Mouse (Mus musculus) limb, embryonic 13.5 days (tissue): ENCODE data around the gene Pgc. TPM values are rescaled to one million over a fixed set of nuclear protein-coding genes. Genes with fewer than 3 reads are reported as not detected.

Experiments used
- ATAC-seq: fragments of 200-750 bp; cut with Nextera tagmentation; 2 replicates; pipeline ENCODE4 v1.8.0; 2017; ENCODE audit warnings: low read depth, moderate number of reproducible peaks, moderate TSS enrichment; ENCODE audit not compliant: low FRiP score
- H3K27ac ChIP-seq: fragments of 300-500 bp; sonication (generic); 2 replicates; pipeline ENCODE4 v1.5.1; 2015; ENCODE audit warnings: inconsistent platforms, mild to moderate bottlenecking, moderate library complexity
- H3K27me3 ChIP-seq: fragments of 300-500 bp; sonication (generic); 2 replicates; pipeline ENCODE4 v1.6.1; 2015; ENCODE audit warnings: mild to moderate bottlenecking, inconsistent platforms
- H3K36me3 ChIP-seq: fragments of 300-500 bp; sonication (generic); 2 replicates; pipeline ENCODE4 v1.6.1; 2015; ENCODE audit warnings: inconsistent platforms, mild to moderate bottlenecking, moderate library complexity
- H3K4me1 ChIP-seq: fragments of 300-500 bp; sonication (generic); 2 replicates; pipeline ENCODE4 v1.6.1; 2015; ENCODE audit warnings: inconsistent platforms
- H3K4me2 ChIP-seq: fragments of 300-500 bp; sonication (generic); replicated peaks from 2 replicates; pipeline ENCODE4 v1.6.1; 2015; ENCODE audit warnings: inconsistent platforms, mild to moderate bottlenecking, moderate library complexity
- H3K4me3 ChIP-seq: fragments of 300-500 bp; sonication (generic); 2 replicates; pipeline ENCODE4 v1.5.1; 2015; ENCODE audit warnings: moderate library complexity, mild to moderate bottlenecking, inconsistent platforms
- H3K9ac ChIP-seq: fragments of 300-500 bp; sonication (generic); 2 replicates; pipeline ENCODE4 v1.6.1; 2015; ENCODE audit warnings: mild to moderate bottlenecking, inconsistent platforms
- H3K9me3 ChIP-seq: fragments of 300-500 bp; sonication (generic); 2 replicates; pipeline ENCODE4 v1.6.1; 2016; ENCODE audit warnings: inconsistent platforms
- WGBS: fragments of 180-500 bp; shearing (Covaris S2); methylation state at CpG from one replicate; pipeline ENCODE4 v1.1.7; 2015; 5-methylcytosine and 5-hydroxymethylcytosine counted together
- polyA plus RNA-seq: library from polyadenylated mRNA; unstranded; fragments of >200 nt; fragmentation: Nextera tagmentation; extraction: Ambion mirVana; gene quantifications from 2 replicates; pipeline ENCODE4 v1.2.1, GENCODE M21; 2015

Pgc gene
- polyA plus RNA-seq, 1 experiment from 2014 or later, result 0.43 TPM

GRCm38 (mm10) chr17:47769389-47770299 is 43.0 kb downstream of the Pgc start:
- Histone ChIP-seq H3K4me2 (no peak overlapping the region), H3K4me1 (peaks cover 25% of the 10 kb centered on the region), H3K9me3 (peaks cover 12% of the 10 kb centered on the region), H3K27me3 (peaks cover 5% of the 10 kb centered on the region; the same call in 1 of the 2 replicates), H3K9ac (no peak overlapping the region), H3K36me3 (no peaks in the 10 kb centered on the region), H3K27ac (no peak overlapping the region), H3K4me3 (no peak overlapping the region)
- 81% methylated on average over 11 of the region's 11 CpGs for WGBS
- no peak for ATAC-seq

GRCm38 (mm10) chr17:47773604-47774003 is 47.0 kb downstream of the Pgc start:
- peak overlapping the region; percentile 13; the same call in 1 of the 2 replicates for H3K9ac ChIP-seq
- no peak overlapping the region for H3K4me3 ChIP-seq
- H3K36me3 ChIP-seq, result no peaks in the 10 kb centered on the region
- WGBS, result 15% methylated on average over 6 of the region's 6 CpGs
- peaks cover 12% of the 10 kb centered on the region for H3K9me3 ChIP-seq
- H3K4me1 ChIP-seq, result peaks cover 37% of the 10 kb centered on the region
- H3K4me2 ChIP-seq, result no peak overlapping the region
- H3K27ac ChIP-seq, result peak overlapping the region; percentile 74
- no peak for ATAC-seq
- H3K27me3 ChIP-seq, result no peaks in the 10 kb centered on the region; the same call in 1 of the 2 replicates

GRCm38 (mm10) chr17:47777141-47777540 is 50.5 kb downstream of the Pgc start:
- Histone ChIP-seq H3K4me3 (no peak overlapping the region), H3K27ac (peak overlapping the region; percentile 52; the same call in 1 of the 2 replicates), H3K27me3 (no peaks in the 10 kb centered on the region), H3K9me3 (peaks cover 8% of the 10 kb centered on the region; the same call in 1 of the 2 replicates), H3K4me1 (peaks cover 37% of the 10 kb centered on the region), H3K4me2 (no peak overlapping the region), H3K36me3 (no peaks in the 10 kb centered on the region), H3K9ac (no peak overlapping the region)
- WGBS, result 44% methylated on average over 2 of the region's 2 CpGs
- ATAC-seq, result no peak

DNA sequence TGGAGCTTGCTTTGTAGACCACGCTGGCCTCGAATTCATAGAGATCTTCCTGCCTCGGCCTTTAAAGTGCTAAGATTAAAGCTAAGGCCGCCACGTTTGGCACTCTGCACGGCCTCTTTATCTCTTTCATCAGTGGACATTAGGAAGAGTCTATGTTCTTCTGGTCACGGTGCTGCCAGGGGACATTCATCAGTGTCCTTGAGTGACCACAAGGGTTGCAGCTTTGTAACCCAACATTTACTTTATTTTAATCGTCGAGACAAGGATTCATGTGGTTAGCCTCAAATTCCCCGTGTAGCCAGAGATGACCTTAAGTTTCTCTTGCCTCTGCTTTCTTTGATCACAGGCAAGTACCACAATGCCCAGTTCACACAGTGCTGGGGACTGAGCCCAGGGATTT is 53.8 kb downstream of the Pgc start:
- Histone ChIP-seq H3K4me1 (peaks cover 17% of the 10 kb centered on the region), H3K4me3 (no peak overlapping the region), H3K4me2 (no peak overlapping the region), H3K27ac (no peak overlapping the region), H3K9ac (no peak overlapping the region), H3K36me3 (no peaks in the 10 kb centered on the region), H3K9me3 (peaks cover 4% of the 10 kb centered on the region; the same call in 1 of the 2 replicates), H3K27me3 (no peaks in the 10 kb centered on the region; the same call in 1 of the 2 replicates)
- 71% methylated on average over 10 of the region's 10 CpGs for WGBS
- ATAC-seq, result no peak

- H3K9ac ChIP-seq, result no peak overlapping the region
- no peak overlapping the region for H3K27ac ChIP-seq
- H3K4me3 ChIP-seq, result no peak overlapping the region
- H3K27me3 ChIP-seq, result peaks cover 7% of the 10 kb centered on the region; the same call in 1 of the 2 replicates
- ATAC-seq, result no peak
- H3K4me1 ChIP-seq, result peaks cover 15% of the 10 kb centered on the region
- 85% methylated on average over 3 of the region's 3 CpGs for WGBS
- H3K36me3 ChIP-seq, result no peaks in the 10 kb centered on the region
- H3K9me3 ChIP-seq, result peaks cover 4% of the 10 kb centered on the region; the same call in 1 of the 2 replicates
- H3K4me2 ChIP-seq, result no peak overlapping the region
These were observed 55.8 kb downstream of the Pgc start for GRCm38 (mm10) chr17:47782486-47782885.

GRCm38 (mm10) chr17:47783445-47784223 is 57.0 kb downstream of the Pgc start:
- Histone ChIP-seq H3K4me3 (no peak overlapping the region), H3K9me3 (peaks cover 4% of the 10 kb centered on the region; the same call in 1 of the 2 replicates), H3K4me1 (peaks cover 27% of the 10 kb centered on the region), H3K36me3 (no peaks in the 10 kb centered on the region), H3K27me3 (peaks cover 7% of the 10 kb centered on the region; the same call in 1 of the 2 replicates), H3K4me2 (no peak overlapping the region), H3K9ac (no peak overlapping the region), H3K27ac (no peak overlapping the region)
- ATAC-seq, result no peak
- WGBS, result 63% methylated on average over 8 of the region's 8 CpGs

Other genes with a start within 250 kb of the Pgc start
- gene Taf8, start 224.6 kb upstream of the Pgc start, polyA plus RNA-seq, result 34.6 and 34.9 TPM in 2 replicates
- gene Ccnd3, start 221.8 kb upstream of the Pgc start, polyA plus RNA-seq, result 392 and 402 TPM in 2 replicates
- 26.6 and 28.6 TPM in 2 replicates for gene Bysl, start 115.3 kb upstream of the Pgc start, polyA plus RNA-seq
- gene Med20, start 115.3 kb upstream of the Pgc start, polyA plus RNA-seq, result 50.6 and 52.2 TPM in 2 replicates
- 1.8 and 2.2 TPM in 2 replicates for gene Gm20517, start 115.3 kb upstream of the Pgc start, polyA plus RNA-seq
- gene Usp49, start 96.2 kb upstream of the Pgc start, polyA plus RNA-seq, result 5.6 and 7.4 TPM in 2 replicates
- 363 and 394 TPM in 2 replicates for gene Tomm6, start 38.5 kb upstream of the Pgc start, polyA plus RNA-seq
- gene Frs3, start 37.8 kb upstream of the Pgc start, polyA plus RNA-seq, result 6.3 TPM in 2 replicates
- gene Gm21981, start 32.4 kb upstream of the Pgc start, polyA plus RNA-seq, result 0.37 and 0.52 TPM in 2 replicates
- gene Prickle4, start 32.1 kb upstream of the Pgc start, polyA plus RNA-seq, result 0.42 and 0.91 TPM in 2 replicates
- gene Tfeb, start 10.2 kb downstream of the Pgc start, polyA plus RNA-seq, result 8.8 and 9.1 TPM in 2 replicates
- gene Mdfi, start 107.8 kb downstream of the Pgc start, polyA plus RNA-seq, result 30.9 and 33.9 TPM in 2 replicates
- gene Foxp4, start 197.8 kb downstream of the Pgc start, polyA plus RNA-seq, result 25.9 and 30.2 TPM in 2 replicates